Mouse (Mus musculus) gastrocnemius, adult 2 months (tissue): ENCODE results near the gene Pitpnm2. TPM values are rescaled to one million over a fixed set of nuclear protein-coding genes. Genes with fewer than 3 reads are reported as not detected.
A peak's percentile ranks its signal among the peaks of the same experiment; 100 is the strongest.

Experiments
- DNase-seq: peaks from one replicate; pipeline ENCODE4 v3.0.0; 2022
- H3K27ac ChIP-seq: fragments of 200-600 bp; 2 replicates; pipeline ENCODE4 v1.8.1; 2022; ENCODE audit warnings: mild to moderate bottlenecking
- H3K4me3 ChIP-seq: fragments of 200-600 bp; 2 replicates; pipeline ENCODE4 v1.8.1; 2022; ENCODE audit warnings: mild to moderate bottlenecking, moderate library complexity
- CTCF ChIP-seq: fragments of 200-600 bp; IDR thresholded peaks from 2 replicates; pipeline ENCODE4 v1.8.1; 2022; ENCODE audit warnings: antibody characterized with exemption, mild to moderate bottlenecking, moderate library complexity
- intact Hi-C: fragments of 180-260 bp; cut with DNase I; formaldehyde crosslinking; loops from one replicate; pipeline ENCODE4 v1.15.1; 2025
- total RNA-seq, 2 experiments: library from RNA; stranded (reverse); gene quantifications; 2 replicates each; pipeline ENCODE4 v1.2.3; 2021

Pitpnm2 gene
- total RNA-seq, 2 experiments from 2014 or later, result 18.1 to 28.4 TPM

GRCm38 (mm10) chr5:124098923-124099322 is 150.6 kb downstream of the Pitpnm2 start:
- intact Hi-C loops, result no loop called here
- Histone ChIP-seq H3K4me3 (no peak overlapping the region), H3K27ac (no peak overlapping the region)
- no peak for DNase-seq
- no peak for TF ChIP-seq CTCF

- peak; percentile 99 for DNase-seq
- Histone ChIP-seq H3K4me3 (peak within 1 kb of the TSS; percentile 96), H3K27ac (peak within 1 kb of the TSS; percentile 89)
- intact Hi-C loops, result no loop called here
- TF ChIP-seq CTCF, result no peak
These were observed 153.8 kb downstream of the Pitpnm2 start, which contains the start of gene Abcb9 for GRCm38 (mm10) chr5:124095596-124096232. Gene Abcb9, minus strand, starts transcription at chr5:124095798.

GRCm38 (mm10) chr5:124095077-124095581 is 154.4 kb downstream of the Pitpnm2 start:
- DNase-seq, result no peak
- no peak for TF ChIP-seq CTCF
- intact Hi-C loops, result no loop called here
- Histone ChIP-seq H3K27ac (peak overlapping the region; percentile 89), H3K4me3 (peak overlapping the region; percentile 96)

- TF ChIP-seq CTCF, result no peak
- H3K4me3 ChIP-seq, result peak overlapping the region; percentile 9; the same call in 1 of the 2 replicates
- H3K27ac ChIP-seq, result peak overlapping the region; percentile 60
- no peak for DNase-seq
- intact Hi-C loops, result no loop called here
These were observed 155.5 kb downstream of the Pitpnm2 start for GRCm38 (mm10) chr5:124093852-124094604.

GRCm38 (mm10) chr5:124093120-124093794 is 156.3 kb downstream of the Pitpnm2 start:
- no peak for TF ChIP-seq CTCF
- Histone ChIP-seq H3K4me3 (peak overlapping the region; percentile 9; the same call in 1 of the 2 replicates), H3K27ac (peak overlapping the region; percentile 60)
- intact Hi-C loops, result no loop called here
- DNase-seq, result peak; percentile 79

- intact Hi-C loops, result no loop called here
- no peak for DNase-seq
- TF ChIP-seq CTCF, result no peak
- H3K27ac ChIP-seq, result peak overlapping the region; percentile 28; the same call in 1 of the 2 replicates
- H3K4me3 ChIP-seq, result no peak overlapping the region
These were observed 157.6 kb downstream of the Pitpnm2 start for GRCm38 (mm10) chr5:124091951-124092406.

- H3K4me3 ChIP-seq, result no peak overlapping the region
- intact Hi-C loops, result no loop called here
These were observed 159.7 kb downstream of the Pitpnm2 start for GRCm38 (mm10) chr5:124089868-124090267.

GRCm38 (mm10) chr5:124086876-124087275 is 162.7 kb downstream of the Pitpnm2 start:
- DNase-seq, result no peak
- peak overlapping the region; percentile 8; the same call in 1 of the 2 replicates for H3K27ac ChIP-seq
- intact Hi-C loops, result no loop called here
- no peak for TF ChIP-seq CTCF
- no peak overlapping the region for H3K4me3 ChIP-seq

More at GRCm38 (mm10) chr5:124089868-124090267, 159.7 kb downstream of the Pitpnm2 start:
- no peak overlapping the region; the same call in 1 of the 2 replicates for H3K27ac ChIP-seq
- peak; percentile 86 for DNase-seq
- no peak for TF ChIP-seq CTCF

- TF ChIP-seq CTCF, result no peak
- intact Hi-C loops, result loop anchor here (2.0 kb wide), 1 partner anchor 139 kb away; no protein-coding TSS in a partner anchor
- peak overlapping the region; percentile 79 for H3K27ac ChIP-seq
- H3K4me3 ChIP-seq, result peak overlapping the region; percentile 38; the same call in 1 of the 2 replicates
- DNase-seq, result no peak
These were observed 164.0 kb downstream of the Pitpnm2 start for GRCm38 (mm10) chr5:124085513-124085912.

- intact Hi-C loops, result loop anchor here (1.0 to 2.0 kb wide), 2 partner anchors 83 to 138 kb away; no protein-coding TSS in a partner anchor
- peak; percentile 96 for TF ChIP-seq CTCF
- peak; percentile 90 for DNase-seq
- peak overlapping the region; percentile 79 for H3K27ac ChIP-seq
- H3K4me3 ChIP-seq, result peak overlapping the region; percentile 38
These were observed 164.9 kb downstream of the Pitpnm2 start for GRCm38 (mm10) chr5:124084588-124085173.

- no peak for TF ChIP-seq CTCF
- Histone ChIP-seq H3K27ac (no peak overlapping the region), H3K4me3 (no peak overlapping the region)
- DNase-seq, result no peak
- intact Hi-C loops, result loop anchor here (1.0 to 2.0 kb wide), 2 partner anchors 83 to 137 kb away; no protein-coding TSS in a partner anchor
These were observed 165.5 kb downstream of the Pitpnm2 start for GRCm38 (mm10) chr5:124083850-124084587.
